Mouse (Mus musculus): ENCODE results near the gene Mef2d. TPM values are rescaled to one million over a fixed set of nuclear protein-coding genes. Genes with fewer than 3 reads are reported as not detected.
"Not testable (repeated sequence)": the region's sequence is repeated elsewhere in the genome, so short reads cannot be mapped to it uniquely, and the experiment has no call there.

The Mef2d gene
- total RNA-seq, 2 experiments from 2014 or later = 120 TPM

GRCm38 (mm10) chr3:88150061-88150998 is 8.2 kb downstream of the Mef2d start:
- DNase-seq = peak; percentile 65 to 69

DNA sequence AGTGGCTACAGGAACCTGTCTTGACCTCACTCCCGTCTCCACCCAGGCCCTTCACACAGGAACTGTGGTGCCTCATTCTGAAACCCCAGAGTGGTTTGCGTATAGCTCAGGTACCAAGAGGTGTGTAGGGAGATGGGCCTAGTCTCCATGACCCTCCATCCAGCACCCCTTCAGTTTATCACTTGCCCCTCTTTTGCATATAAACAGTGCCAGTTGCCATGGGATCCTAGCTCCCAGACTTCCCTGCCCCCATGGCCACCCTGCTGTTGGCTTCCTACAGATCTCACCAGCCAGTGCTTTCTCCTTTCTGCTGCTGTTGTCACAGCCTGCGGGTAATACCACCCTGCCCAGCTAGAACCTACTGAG is 8.8 kb downstream of the Mef2d start:
- no peak for DNase-seq

DNA sequence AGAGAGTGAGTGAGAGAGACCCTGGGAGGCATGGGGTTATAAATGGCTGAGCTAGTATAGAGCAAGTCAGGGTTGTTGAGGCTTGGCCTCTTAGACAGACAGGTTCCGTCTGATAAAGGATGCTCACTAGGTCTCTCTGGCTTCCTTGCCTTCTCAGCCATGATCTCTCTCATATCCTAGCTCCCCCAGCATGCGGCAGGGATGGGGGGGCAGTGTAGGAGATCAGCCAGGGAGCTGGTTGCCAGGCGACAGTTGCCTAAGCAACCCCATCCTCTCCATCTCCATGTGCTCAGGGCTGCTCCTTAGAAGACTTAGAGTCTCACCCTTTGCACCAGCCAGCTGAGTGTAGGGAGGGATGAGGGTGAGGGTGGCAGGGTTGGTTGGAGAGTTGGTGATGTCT is 9.9 kb downstream of the Mef2d start:
- DNase-seq = no peak

- no peak for DNase-seq
Measured at GRCm38 (mm10) chr3:88153290-88154011, 11.3 kb downstream of the Mef2d start.

DNA sequence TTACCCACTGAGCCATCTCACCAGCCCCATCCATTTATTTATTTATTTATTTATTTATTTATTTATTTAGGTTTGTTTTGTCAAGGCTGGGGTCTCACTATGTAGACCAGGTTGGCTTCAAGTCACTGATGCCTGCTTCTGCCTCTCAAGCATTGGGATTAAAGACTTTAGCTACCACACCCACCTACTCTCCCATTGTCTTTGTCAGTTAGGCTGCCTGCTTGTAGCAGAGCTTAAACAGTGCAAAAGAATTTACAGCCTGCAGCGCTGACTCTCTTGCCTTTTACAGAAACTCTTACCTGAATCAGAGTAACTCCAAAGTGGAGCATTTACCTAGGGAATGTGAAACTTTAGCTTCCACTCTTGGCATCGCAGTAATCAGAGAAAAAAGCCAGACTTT is 12.1 kb downstream of the Mef2d start:
- no peak for DNase-seq

- no peak for DNase-seq
Measured at GRCm38 (mm10) chr3:88156817-88157216, 14.6 kb downstream of the Mef2d start.

- peak in 1 of 2 experiments; percentile 43 for DNase-seq
Measured at GRCm38 (mm10) chr3:88157771-88158597, 15.8 kb downstream of the Mef2d start.

DNA sequence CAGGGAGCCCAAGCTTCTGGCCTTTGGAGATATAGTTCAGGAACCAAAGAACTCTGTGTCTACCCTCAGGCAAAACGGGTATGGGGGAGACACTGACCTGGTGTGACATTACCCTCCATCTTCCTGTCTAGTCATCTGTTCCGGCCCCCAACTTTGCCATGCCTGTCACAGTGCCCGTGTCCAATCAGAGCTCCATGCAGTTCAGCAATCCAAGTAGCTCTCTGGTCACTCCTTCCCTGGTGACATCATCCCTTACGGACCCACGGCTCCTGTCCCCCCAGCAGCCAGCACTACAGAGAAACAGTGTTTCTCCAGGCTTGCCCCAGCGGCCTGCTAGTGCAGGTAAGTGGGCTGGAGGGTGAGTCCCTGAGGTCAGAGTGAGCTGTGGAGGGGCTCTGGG is 16.8 kb downstream of the Mef2d start:
- DNase-seq = no peak

- no peak for DNase-seq
Measured at GRCm38 (mm10) chr3:88160856-88161255, 18.7 kb downstream of the Mef2d start.

GRCm38 (mm10) chr3:88162259-88162658 is 20.1 kb downstream of the Mef2d start:
- DNase-seq = peak; percentile 83 to 88

DNA sequence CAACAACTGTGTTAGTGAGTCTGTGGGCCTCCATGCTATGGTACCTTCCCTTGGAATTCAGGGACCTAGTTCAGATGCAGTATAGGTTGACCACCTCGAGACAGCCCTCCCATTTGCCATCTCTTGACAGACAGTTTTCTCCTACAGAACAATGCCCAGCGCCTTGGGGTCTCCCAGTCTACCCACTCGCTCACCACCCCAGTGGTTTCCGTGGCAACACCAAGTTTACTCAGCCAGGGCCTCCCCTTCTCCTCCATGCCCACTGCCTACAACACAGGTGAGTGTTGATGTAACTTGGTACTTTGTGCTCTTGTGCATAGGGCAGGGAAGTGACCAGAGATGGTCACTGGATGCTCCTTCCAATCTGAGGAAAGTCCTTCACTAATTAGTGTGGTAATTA is 20.6 kb downstream of the Mef2d start:
- DNase-seq = no peak

GRCm38 (mm10) chr3:88163847-88164246 is 21.7 kb downstream of the Mef2d start:
- no peak for DNase-seq

- no peak for DNase-seq
Measured at GRCm38 (mm10) chr3:88164263-88164662, 22.1 kb downstream of the Mef2d start.

GRCm38 (mm10) chr3:88166056-88166455 is 23.9 kb downstream of the Mef2d start:
- DNase-seq = peak; percentile 75 to 83

DNA sequence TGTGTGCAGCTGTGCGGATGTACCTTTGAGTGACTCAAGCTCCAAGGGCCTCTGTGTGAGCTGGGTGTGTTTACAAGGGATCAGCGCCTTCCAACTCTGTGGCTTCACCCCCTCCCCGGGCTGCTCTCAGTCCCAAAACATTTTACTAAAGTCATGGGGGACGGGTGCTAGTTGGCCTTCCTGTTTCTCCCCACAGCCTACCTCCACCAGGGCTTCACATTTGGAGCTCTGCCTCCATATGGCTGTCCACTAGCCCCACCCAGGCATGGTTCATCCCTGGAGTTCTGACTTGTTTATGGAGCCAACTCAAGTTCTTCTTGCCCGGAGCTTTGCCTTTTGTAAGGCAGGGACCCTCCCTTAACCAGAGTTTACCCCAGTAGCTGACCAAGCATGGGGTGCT is 28.2 kb downstream of the Mef2d start:
- peak in 1 of 2 experiments; percentile 4 for DNase-seq

DNA sequence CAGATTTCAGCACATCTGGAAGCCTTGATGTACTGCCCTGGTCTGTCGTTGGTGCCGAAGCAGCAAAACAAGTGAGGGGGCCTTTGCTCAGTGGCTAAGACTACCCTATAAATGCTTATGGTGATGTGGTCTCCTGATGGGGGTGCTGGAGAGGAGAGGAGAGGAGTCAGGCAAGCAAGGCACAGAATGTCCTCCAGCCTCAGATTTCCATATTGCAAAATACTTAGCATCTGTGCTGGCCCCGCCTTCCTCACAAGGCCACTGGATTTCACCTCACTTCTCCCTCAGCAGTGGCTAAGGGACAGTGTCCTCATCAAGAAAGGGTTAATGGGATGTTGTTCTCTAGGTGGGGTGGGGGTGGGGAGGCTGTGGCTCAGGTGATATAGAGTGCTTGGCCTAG is 30.3 kb downstream of the Mef2d start:
- peak in 1 of 2 experiments; percentile 5 for DNase-seq

DNA sequence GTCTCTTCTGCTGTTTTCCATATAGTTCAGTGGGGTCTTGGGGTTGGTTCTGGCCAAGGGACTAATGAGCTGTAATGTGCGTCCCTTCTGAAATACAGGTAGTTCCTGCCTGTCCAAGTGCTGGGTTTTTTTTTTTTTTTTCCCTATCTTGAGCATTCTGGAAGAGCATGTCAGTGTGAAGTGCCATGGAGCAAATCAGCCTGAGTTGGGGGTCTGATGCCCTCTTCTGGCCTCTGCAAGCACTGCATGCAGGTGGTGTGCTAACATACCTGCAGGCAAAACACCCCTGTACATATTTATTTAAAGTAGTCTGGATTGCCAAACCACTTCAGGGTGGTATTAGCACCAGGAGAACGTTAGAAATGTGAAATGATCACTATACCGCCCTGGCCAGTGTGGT is 31.2 kb downstream of the Mef2d start:
- peak; percentile 45 to 83 for DNase-seq

- DNase-seq = peak in 1 of 2 experiments; percentile 18
Measured at GRCm38 (mm10) chr3:88174894-88175293, 32.7 kb downstream of the Mef2d start.

- peak; percentile 53 to 68 for DNase-seq
Measured at GRCm38 (mm10) chr3:88177106-88177505, 34.9 kb downstream of the Mef2d start.

GRCm38 (mm10) chr3:88177562-88178345 is 35.6 kb downstream of the Mef2d start:
- DNase-seq = peak; percentile 100

DNA sequence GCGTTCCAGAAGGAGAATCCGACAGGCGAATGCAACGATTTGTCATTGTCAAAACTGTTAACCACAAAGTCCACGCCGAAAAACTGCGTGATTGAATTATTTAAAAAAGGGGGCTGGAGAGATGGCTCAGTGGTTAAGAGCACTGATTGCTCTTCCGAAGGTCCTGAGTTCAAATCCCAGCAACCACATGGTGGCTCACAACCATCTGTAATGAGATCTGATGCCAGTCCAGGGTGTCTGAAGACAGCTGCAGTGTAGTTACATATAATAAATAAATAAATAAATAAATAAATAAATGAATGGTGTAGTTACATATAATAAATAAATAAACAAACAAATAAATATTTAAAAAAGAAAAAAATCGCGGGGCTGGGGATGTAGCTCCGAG is 36.2 kb downstream of the Mef2d start:
- DNase-seq = not testable (repeated sequence)

- peak in 1 of 2 experiments; percentile 9 for DNase-seq
Measured at GRCm38 (mm10) chr3:88178986-88179385, 36.8 kb downstream of the Mef2d start.

Data from heart, adult 18-20 months (tissue).